Mouse (Mus musculus) ES-E14 (cell line): ENCODE measurements around the gene Nceh1. TPM values are rescaled to one million over a fixed set of nuclear protein-coding genes. Genes with fewer than 3 reads are reported as not detected.

Source experiments
- DNase-seq: peaks from one replicate; pipeline ENCODE4 v3.0.0-alpha.2; 2013; ENCODE audit warnings: low read depth, low spot score
- H3K27ac ChIP-seq: 2 replicates; pipeline ENCODE4 v1.5.1; 2012; ENCODE audit warnings: low read depth, mild to moderate bottlenecking, low read length, moderate library complexity, mixed read lengths; ENCODE audit not compliant: poor library complexity, insufficient read depth, severe bottlenecking
- H3K36me3 ChIP-seq: 2 replicates; pipeline ENCODE4 v1.6.1; 2012; ENCODE audit warnings: mild to moderate bottlenecking, low read length, moderate library complexity, mixed read lengths; ENCODE audit not compliant: control insufficient read depth, poor library complexity, insufficient read depth, severe bottlenecking
- H3K4me1 ChIP-seq, 2 experiments: fragments of 150-350 bp in 1 of 2; sonication (generic) in 1 of 2; 2 replicates each; pipeline ENCODE4 v1.6.1; 2012; ENCODE audit warnings: low read length in 2 of 2, mild to moderate bottlenecking in 1 of 2, mixed read lengths in 1 of 2; ENCODE audit not compliant: control insufficient read depth in 2 of 2, insufficient read depth in 2 of 2, poor library complexity in 1 of 2
- H3K4me3 ChIP-seq, 2 experiments: fragments of 150-350 bp in 1 of 2; sonication (generic) in 1 of 2; 2 replicates each; pipeline ENCODE4 v1.5.1; 2012; ENCODE audit warnings: low read length in 2 of 2, low read depth in 1 of 2, mild to moderate bottlenecking in 1 of 2, mixed read lengths in 1 of 2; ENCODE audit not compliant: insufficient read depth in 1 of 2, poor library complexity in 1 of 2, severe bottlenecking in 1 of 2
- H3K9ac ChIP-seq: 2 replicates; pipeline ENCODE4 v1.6.1; 2012; ENCODE audit warnings: low read depth, mild to moderate bottlenecking, low read length, mixed read lengths; ENCODE audit not compliant: poor library complexity, insufficient read depth, severe bottlenecking
- H3K9me3 ChIP-seq: fragments of 150-350 bp; sonication (generic); 2 replicates; pipeline ENCODE4 v1.6.1; 2012; ENCODE audit warnings: low read depth, mild to moderate bottlenecking, low read length; ENCODE audit not compliant: control insufficient read depth, insufficient read depth
- CHD2 ChIP-seq: IDR thresholded peaks from 2 replicates; pipeline ENCODE4 v1.6.1; 2014; ENCODE audit warnings: mild to moderate bottlenecking, low read depth, low read length, inconsistent platforms
- HCFC1 ChIP-seq: IDR thresholded peaks from 2 replicates; pipeline ENCODE4 v1.6.1; 2012; ENCODE audit warnings: low read length, inconsistent platforms, borderline replicate concordance; ENCODE audit not compliant: insufficient read depth
- MAFK ChIP-seq: IDR thresholded peaks from 2 replicates; pipeline ENCODE4 v1.6.1; 2014; ENCODE audit warnings: mild to moderate bottlenecking, low read depth, low read length, inconsistent platforms; ENCODE audit not compliant: insufficient read depth
- ZC3H11A ChIP-seq: IDR thresholded peaks from 2 replicates; pipeline ENCODE4 v1.6.1; 2012; ENCODE audit warnings: low read depth, mild to moderate bottlenecking, inconsistent platforms, low read length, borderline replicate concordance
- ZNF384 ChIP-seq: IDR thresholded peaks from 2 replicates; pipeline ENCODE4 v1.6.1; 2012; ENCODE audit warnings: low read depth, low read length, inconsistent platforms
- in situ Hi-C, 2 experiments: fragments of 600-800 bp; cut with MboI; formaldehyde crosslinking; loops; one replicate each; pipeline ENCODE4 v1.15.1; 2025; ENCODE audit warnings: low sequenced_read_pairs in 2 of 2, inconsistent platforms in 1 of 2; ENCODE audit not compliant: unreplicated experiment in 2 of 2
- total RNA-seq: library from RNA; depleted of rRNA; stranded (reverse); fragments of 300-350 nt; gene quantifications from 2 replicates; pipeline ENCODE4 v1.2.3, GENCODE M21; 2012

The Nceh1 gene
- total RNA-seq, 1 experiment = 17.3 TPM

GRCm38 (mm10) chr3:27300451-27300850 lies 117.7 kb downstream of the Nceh1 start:
- Histone ChIP-seq H3K4me3 (no peak overlapping the region), H3K36me3 (no peaks in the 10 kb centered on the region), H3K9me3 (no peaks in the 10 kb centered on the region), H3K4me1 (no peaks in the 10 kb centered on the region), H3K9ac (no peak overlapping the region), H3K27ac (no peak overlapping the region)
- in situ Hi-C loops = no loop called here
- no peak for TF ChIP-seq ZNF384
- no peak for TF ChIP-seq MAFK
- TF ChIP-seq CHD2 = no peak
- no peak for TF ChIP-seq HCFC1
- TF ChIP-seq ZC3H11A = no peak
- DNase-seq = no peak

GRCm38 (mm10) chr3:27302339-27303022 lies 119.7 kb downstream of the Nceh1 start:
- TF ChIP-seq CHD2 (no peak), ZC3H11A (no peak), MAFK (no peak), ZNF384 (no peak), HCFC1 (no peak)
- no peaks in the 10 kb centered on the region for H3K36me3 ChIP-seq
- in situ Hi-C loops = no loop called here
- no peak for DNase-seq
- no peak overlapping the region for H3K27ac ChIP-seq
- H3K9ac ChIP-seq = no peak overlapping the region
- no peak overlapping the region for H3K4me3 ChIP-seq
- no peaks in the 10 kb centered on the region for H3K4me1 ChIP-seq
- no peaks in the 10 kb centered on the region for H3K9me3 ChIP-seq

- Histone ChIP-seq H3K9me3 (no peaks in the 10 kb centered on the region), H3K4me1 (no peaks in the 10 kb centered on the region), H3K36me3 (no peaks in the 10 kb centered on the region), H3K27ac (no peak overlapping the region), H3K9ac (no peak overlapping the region), H3K4me3 (no peak overlapping the region)
- DNase-seq = no peak
- TF ChIP-seq ZC3H11A = no peak
- no peak for TF ChIP-seq CHD2
- no peak for TF ChIP-seq HCFC1
- TF ChIP-seq MAFK = no peak
- TF ChIP-seq ZNF384 = no peak
- in situ Hi-C loops = no loop called here
These were observed 124.0 kb downstream of the Nceh1 start for GRCm38 (mm10) chr3:27306815-27307214.

- no peaks in the 10 kb centered on the region for H3K36me3 ChIP-seq
- H3K9ac ChIP-seq = no peak overlapping the region
- no peaks in the 10 kb centered on the region for H3K4me1 ChIP-seq
- no peaks in the 10 kb centered on the region for H3K9me3 ChIP-seq
- TF ChIP-seq MAFK (no peak), HCFC1 (no peak), ZC3H11A (no peak)
- no peak overlapping the region for H3K27ac ChIP-seq
- in situ Hi-C loops = no loop called here
- no peak for DNase-seq
- H3K4me3 ChIP-seq = no peak overlapping the region
These were observed 128.2 kb downstream of the Nceh1 start for GRCm38 (mm10) chr3:27310973-27311372.

GRCm38 (mm10) chr3:27311475-27311874 lies 128.7 kb downstream of the Nceh1 start:
- DNase-seq = no peak
- Histone ChIP-seq H3K9me3 (no peaks in the 10 kb centered on the region), H3K4me3 (no peak overlapping the region), H3K4me1 (no peaks in the 10 kb centered on the region), H3K9ac (no peak overlapping the region), H3K36me3 (no peaks in the 10 kb centered on the region), H3K27ac (no peak overlapping the region)
- TF ChIP-seq CHD2 = no peak
- TF ChIP-seq HCFC1 = no peak
- TF ChIP-seq ZC3H11A = no peak
- TF ChIP-seq ZNF384 = no peak
- TF ChIP-seq MAFK = no peak
- in situ Hi-C loops = no loop called here
